Mouse (Mus musculus): ENCODE results near the gene Pdgfb. TPM values are rescaled to one million over a fixed set of nuclear protein-coding genes. Genes with fewer than 3 reads are reported as not detected.

The Pdgfb gene
- total and polyA plus RNA-seq, 3 experiments, result 0.23 to 0.72 TPM; not detected in 1

- TF ChIP-seq POLR2AphosphoS2 (IDR thresholded peaks at IDR 0.05; ENCODE audit: low read length), result no peak
- TF ChIP-seq ZMIZ1 (IDR thresholded peaks at IDR 0.05; ENCODE audit: low read depth, low read length), result no peak
- no peak for TF ChIP-seq USF2 (IDR thresholded peaks at IDR 0.05; ENCODE audit: borderline replicate concordance in 1 of 2, insufficient read depth in 1 of 2, low read depth in 1 of 2, low read length in 2 of 2)
- no peak for TF ChIP-seq MAFK (IDR thresholded peaks at IDR 0.05; ENCODE audit: borderline replicate concordance, low read depth, low read length)
- TF ChIP-seq GATA1 (IDR thresholded peaks at IDR 0.05; ENCODE audit: low read depth, low read length), result no peak
- no peak for TF ChIP-seq POLR2A (IDR thresholded peaks at IDR 0.05; ENCODE audit: control insufficient read depth in 1 of 2, insufficient read depth in 1 of 2, low read depth in 1 of 2, low read length in 2 of 2, poor library complexity in 1 of 2)
- TF ChIP-seq USF1 (IDR thresholded peaks at IDR 0.05; ENCODE audit: low read depth, low read length), result no peak
- no peak for TF ChIP-seq CHD1 (IDR thresholded peaks at IDR 0.05; ENCODE audit: low read depth, low read length)
- no peak for TF ChIP-seq MYC (IDR thresholded peaks at IDR 0.05; ENCODE audit: low read depth, low read length)
- no peak for TF ChIP-seq TCF12 (IDR thresholded peaks at IDR 0.05; ENCODE audit: low read depth, low read length)
- DNase-seq (ENCODE audit: low read depth, low spot score), result peak; percentile 36
- H3K27me3 ChIP-seq (ENCODE audit: control insufficient read depth in 1 of 2, insufficient read depth in 2 of 2, low read length in 2 of 2), result peaks cover 0 to 2% of the 10 kb centered on the region in 2 experiments; a peak in 1 of 4 replicates
- no peaks in the 10 kb centered on the region for H3K9me3 ChIP-seq (replicated peaks; ENCODE audit: insufficient read depth, low read length)
- H3K36me3 ChIP-seq (ENCODE audit: control insufficient read depth in 1 of 2, insufficient read depth in 2 of 2, low read length in 2 of 2), result peaks cover 0 to 8% of the 10 kb centered on the region in 2 experiments; a peak in 2 of 4 replicates
- no peak overlapping the region for H3K4me3 ChIP-seq (ENCODE audit: control insufficient read depth in 1 of 2, insufficient read depth in 1 of 2, low read depth in 2 of 2, low read length in 2 of 2)
- H3K27ac ChIP-seq (ENCODE audit: control insufficient read depth, low read depth, low read length), result no peak overlapping the region
- no peak overlapping the region for H3K9ac ChIP-seq (ENCODE audit: control insufficient read depth, low read depth, low read length, poor library complexity, severe bottlenecking)
- no peaks in the 10 kb centered on the region for H3K79me2 ChIP-seq (ENCODE audit: control insufficient read depth, insufficient read depth, low read length, poor library complexity)
- H3K4me1 ChIP-seq (ENCODE audit: control insufficient read depth in 1 of 2, insufficient read depth in 2 of 2, low read length in 2 of 2), result peaks cover 0 to 23% of the 10 kb centered on the region in 2 experiments; a peak in 2 of 4 replicates
These were observed 9.8 kb upstream of the Pdgfb start for GRCm38 (mm10) chr15:80024331-80025313.

GRCm38 (mm10) chr15:80020516-80020915 is 5.7 kb upstream of the Pdgfb start:
- Histone ChIP-seq H3K9ac (ENCODE audit: control insufficient read depth, low read depth, low read length, poor library complexity, severe bottlenecking) (no peak overlapping the region), H3K27ac (ENCODE audit: control insufficient read depth, low read depth, low read length) (no peak overlapping the region), H3K27me3 (ENCODE audit: control insufficient read depth in 1 of 2, insufficient read depth in 2 of 2, low read length in 2 of 2) (peaks cover 0 to 2% of the 10 kb centered on the region in 2 experiments; a peak in 1 of 4 replicates), H3K9me3 (replicated peaks; ENCODE audit: insufficient read depth, low read length) (no peaks in the 10 kb centered on the region), H3K36me3 (ENCODE audit: control insufficient read depth in 1 of 2, insufficient read depth in 2 of 2, low read length in 2 of 2) (peaks cover 0 to 6% of the 10 kb centered on the region in 2 experiments; a peak in 2 of 4 replicates), H3K79me2 (ENCODE audit: control insufficient read depth, insufficient read depth, low read length, poor library complexity) (no peaks in the 10 kb centered on the region), H3K4me3 (ENCODE audit: control insufficient read depth in 1 of 2, insufficient read depth in 1 of 2, low read depth in 2 of 2, low read length in 2 of 2) (no peak overlapping the region), H3K4me1 (ENCODE audit: control insufficient read depth in 1 of 2, insufficient read depth in 2 of 2, low read length in 2 of 2) (peaks cover 0 to 21% of the 10 kb centered on the region in 2 experiments; a peak in 2 of 4 replicates)
- TF ChIP-seq ELF1 (IDR thresholded peaks at IDR 0.05; ENCODE audit: low read depth, low read length), result no peak
- TF ChIP-seq RCOR1 (IDR thresholded peaks at IDR 0.05; ENCODE audit: low read depth, low read length), result no peak
- no peak for TF ChIP-seq POLR2AphosphoS5 (IDR thresholded peaks at IDR 0.05; ENCODE audit: borderline replicate concordance, low read depth, low read length)
- no peak for TF ChIP-seq MYC (IDR thresholded peaks at IDR 0.05; ENCODE audit: low read depth, low read length)
- TF ChIP-seq CTCF (IDR thresholded peaks at IDR 0.05 in 2 of 3, conservative IDR thresholded peaks at IDR 0.05 in 1 of 3; ENCODE audit: control insufficient read depth in 1 of 3, insufficient read depth in 1 of 3, low read depth in 2 of 3, low read length in 3 of 3, poor library complexity in 1 of 3, severe bottlenecking in 1 of 3), result no peak
- TF ChIP-seq POLR2AphosphoS2 (IDR thresholded peaks at IDR 0.05; ENCODE audit: low read length), result no peak
- TF ChIP-seq USF1 (IDR thresholded peaks at IDR 0.05; ENCODE audit: low read depth, low read length), result no peak
- TF ChIP-seq SMC3 (IDR thresholded peaks at IDR 0.05; ENCODE audit: low read depth, low read length), result no peak
- no peak for DNase-seq (ENCODE audit: low read depth, low spot score)

Measured in MEL (cell line).